In genomic region chr3:127369529-127369928, GRCm38 (mm10) we compare ENCODE assay signal across 24 mouse cellular contexts.
"Had no signal": no experiment of that assay in that cellular context is flagged by ENCODE, and none has a peak within 500 bp of the region (broad histone marks: within the 10 kb centered on the region; RNA-seq: fewer than 3 reads in every experiment).

No protein-coding gene starts in this region.

- H3K27me3 ChIP-seq: heart, embryonic 13.5 days; heart, embryonic 15.5 days; hindbrain, embryonic 13.5 days; hindbrain, embryonic 15.5 days; kidney, embryonic 15.5 days; limb, embryonic 13.5 days; limb, embryonic 15.5 days; liver, embryonic 12.5 days had no signal

- H3K36me3 ChIP-seq: heart, embryonic 13.5 days; heart, embryonic 15.5 days; hindbrain, embryonic 13.5 days; hindbrain, embryonic 15.5 days; kidney, embryonic 15.5 days; limb, embryonic 13.5 days; limb, embryonic 15.5 days; liver, embryonic 12.5 days had no signal

- H3K4me3 ChIP-seq: heart, adult 2 months; heart, embryonic 13.5 days; heart, embryonic 15.5 days; hindbrain, embryonic 13.5 days; hindbrain, embryonic 15.5 days; kidney, embryonic 15.5 days; layer of hippocampus, adult 2 months; left cerebral cortex, adult 2 months; limb, embryonic 13.5 days; limb, embryonic 15.5 days; liver, embryonic 12.5 days had no signal

- H3K4me1 ChIP-seq: heart, embryonic 13.5 days; heart, embryonic 15.5 days; hindbrain, embryonic 15.5 days; kidney, embryonic 15.5 days; limb, embryonic 13.5 days; limb, embryonic 15.5 days; liver, embryonic 12.5 days had no signal

- H3K9me3 ChIP-seq: heart, embryonic 13.5 days; heart, embryonic 15.5 days; hindbrain, embryonic 13.5 days; hindbrain, embryonic 15.5 days; kidney, embryonic 15.5 days; limb, embryonic 13.5 days; limb, embryonic 15.5 days; liver, embryonic 12.5 days had no signal

- DNase-seq: gastrocnemius, postnatal 14 days; gastrocnemius, postnatal 36 days; heart, adult 2 months; heart, postnatal 14 days; heart, postnatal 36 days; kidney, adult 11 months; kidney, adult 2 months; kidney, adult 9 months; kidney, postnatal 14 days; kidney, postnatal 4 days had no signal

- ATAC-seq: hindbrain, postnatal 0 days; intestine, embryonic 16.5 days; liver, embryonic 12.5 days had no signal

- H3K9ac ChIP-seq: heart, embryonic 13.5 days; heart, embryonic 15.5 days; hindbrain, embryonic 13.5 days; hindbrain, embryonic 15.5 days; kidney, embryonic 15.5 days; limb, embryonic 13.5 days; limb, embryonic 15.5 days; liver, embryonic 12.5 days; liver, embryonic 14.5 days had no signal

- H3K27ac ChIP-seq: heart, adult 2 months; heart, embryonic 13.5 days; heart, embryonic 15.5 days; hindbrain, embryonic 13.5 days; hindbrain, embryonic 15.5 days; hindbrain, postnatal 0 days; kidney, embryonic 15.5 days; kidney, postnatal 0 days; layer of hippocampus, adult 2 months; left cerebral cortex, adult 2 months; limb, embryonic 13.5 days; limb, embryonic 15.5 days; liver, embryonic 12.5 days; liver, embryonic 14.5 days had no signal
